ENCODE assay signal across 18 mouse cellular contexts in genomic region chr4:44326721-44327120, GRCm38 (mm10). TPM values are rescaled to one million over a fixed set of nuclear protein-coding genes. Genes with fewer than 3 reads are reported as not detected.
DNase-seq lines count a peak whose midpoint lies in the region; ATAC-seq lines count a peak whose summit lies in the region.
"Had no signal": no experiment of that assay in that cellular context is flagged by ENCODE, and none has a peak within 500 bp of the region (broad histone marks: within the 10 kb centered on the region; RNA-seq: fewer than 3 reads in every experiment).

No protein-coding gene starts in this region.

- no peaks in the 10 kb centered on the region for H3K9me3 ChIP-seq in heart, embryonic 11.5 days (replicated peaks; ENCODE audit: control insufficient read depth, low read length)
- H3K9me3 ChIP-seq: G1E had no signal

- H3K27ac ChIP-seq in heart, embryonic 11.5 days (ENCODE audit: low read depth, low read length), result no peak overlapping the region

- no peak overlapping the region for H3K4me3 ChIP-seq in heart, embryonic 11.5 days (ENCODE audit: low read depth, low read length)

- H3K27me3 ChIP-seq in heart, embryonic 11.5 days (ENCODE audit: control insufficient read depth, insufficient read depth, low read length), result no peaks in the 10 kb centered on the region
- H3K27me3 ChIP-seq: CH12.LX, Patski had no signal

- 84% methylated on average over 3 of the region's 3 CpGs for WGBS in heart, embryonic 11.5 days (ENCODE audit: insufficient replicate concordance)

- no peaks in the 10 kb centered on the region for H3K36me3 ChIP-seq in heart, embryonic 11.5 days (ENCODE audit: control insufficient read depth, insufficient read depth, low read length)

- ATAC-seq in heart, embryonic 11.5 days (replicated peaks; ENCODE audit: insufficient number of reproducible peaks, low FRiP score, low TSS enrichment), result no peak
- ATAC-seq: activated CD4-positive, CD25-positive, alpha-beta regulatory T cell, adult 4 months; CD4-positive, CD25-positive, alpha-beta regulatory T cell, adult 4 months; Patski had no signal

- no peak overlapping the region for H3K4me2 ChIP-seq in heart, embryonic 11.5 days

- H3K4me1 ChIP-seq in heart, embryonic 11.5 days (ENCODE audit: control insufficient read depth, insufficient read depth, low read length), result no peaks in the 10 kb centered on the region

- DNase-seq in heart, adult 11 months, result peak; percentile 54
- DNase-seq: adrenal gland, adult 2 months; adrenal gland, adult 8-10 months; adrenal gland, postnatal 10 days; adrenal gland, postnatal 14 days; adrenal gland, postnatal 25 days; adrenal gland, postnatal 36 days; B cell, adult 2 months; cerebellum, adult 11 months; cerebellum, adult 11-12 months; cerebellum, adult 18-20 months; cerebellum, adult 2 months had no signal

- no peak overlapping the region for H3K9ac ChIP-seq in heart, embryonic 11.5 days (ENCODE audit: low read depth, low read length)

RNA-seq across cellular contexts. Expression of gene Melk, which starts 26.0 kb away (rescaled TPM):
- 29.4 and 29.8 TPM in 2 replicates for polyA plus RNA-seq in heart, embryonic 11.5 days (2014; fragmentation: Nextera tagmentation; extraction: Ambion mirVana)
